Mouse (Mus musculus): Measurements from ENCODE around the gene 4931440F15Rik.
"Not testable (repeated sequence)": the region's sequence is repeated elsewhere in the genome, so short reads cannot be mapped to it uniquely, and the experiment has no call there.

4931440F15Rik gene

GRCm38 (mm10) chr11:29825271-29825718 is at the start of gene 4931440F15Rik:
Gene 4931440F15Rik, minus strand, starts transcription at chr11:29825668.
- DNase-seq (ENCODE audit: low spot score in 2 of 2): not testable (repeated sequence)

- not testable (repeated sequence) for DNase-seq (ENCODE audit: low spot score in 2 of 2)
These were observed 49.3 kb upstream of the 4931440F15Rik start for GRCm38 (mm10) chr11:29874781-29875180.

- DNase-seq (ENCODE audit: low spot score in 2 of 2): no peak
These were observed 44.7 kb upstream of the 4931440F15Rik start for GRCm38 (mm10) chr11:29870174-29870573.

- DNase-seq (ENCODE audit: low spot score in 2 of 2): no peak
These were observed 38.8 kb upstream of the 4931440F15Rik start for GRCm38 (mm10) chr11:29864269-29864668.

GRCm38 (mm10) chr11:29861750-29862397 is 36.4 kb upstream of the 4931440F15Rik start:
- peak in 1 of 2 experiments; percentile 36 for DNase-seq (ENCODE audit: low spot score in 2 of 2)

GRCm38 (mm10) chr11:29861040-29861439 is 35.6 kb upstream of the 4931440F15Rik start:
- DNase-seq (ENCODE audit: low spot score in 2 of 2): no peak

GRCm38 (mm10) chr11:29840606-29841227 is 15.2 kb upstream of the 4931440F15Rik start:
- no peak for DNase-seq (ENCODE audit: low spot score in 2 of 2)

GRCm38 (mm10) chr11:29839781-29840180 is 14.3 kb upstream of the 4931440F15Rik start:
- DNase-seq (ENCODE audit: low spot score in 2 of 2): no peak

GRCm38 (mm10) chr11:29837066-29837465 is 11.6 kb upstream of the 4931440F15Rik start:
- DNase-seq (ENCODE audit: low spot score in 2 of 2): no peak

- no peak for DNase-seq (ENCODE audit: low spot score in 2 of 2)
These were observed 2.3 kb upstream of the 4931440F15Rik start for GRCm38 (mm10) chr11:29827729-29828128.

GRCm38 (mm10) chr11:29826001-29826400 is 533 bp upstream of the 4931440F15Rik start:
- DNase-seq (ENCODE audit: low spot score in 2 of 2): no peak

GRCm38 (mm10) chr11:29824474-29825270 is 796 bp downstream of the 4931440F15Rik start:
- not testable (repeated sequence) for DNase-seq (ENCODE audit: low spot score in 2 of 2)

- no peak for DNase-seq (ENCODE audit: low spot score in 2 of 2)
These were observed 2.3 kb downstream of the 4931440F15Rik start for GRCm38 (mm10) chr11:29823141-29823540.

- DNase-seq (ENCODE audit: low spot score in 2 of 2): no peak
These were observed 9.8 kb downstream of the 4931440F15Rik start for GRCm38 (mm10) chr11:29815670-29816069.

- DNase-seq (ENCODE audit: low spot score in 2 of 2): no peak
These were observed 10.2 kb downstream of the 4931440F15Rik start for GRCm38 (mm10) chr11:29815261-29815660.

GRCm38 (mm10) chr11:29813267-29813666 is 12.2 kb downstream of the 4931440F15Rik start:
- no peak for DNase-seq (ENCODE audit: low spot score in 2 of 2)

GRCm38 (mm10) chr11:29812475-29812874 is 13.0 kb downstream of the 4931440F15Rik start:
- no peak for DNase-seq (ENCODE audit: low spot score in 2 of 2)

- no peak for DNase-seq (ENCODE audit: low spot score in 2 of 2)
These were observed 15.1 kb downstream of the 4931440F15Rik start for GRCm38 (mm10) chr11:29810324-29810723.

- no peak for DNase-seq (ENCODE audit: low spot score in 2 of 2)
These were observed 16.4 kb downstream of the 4931440F15Rik start for GRCm38 (mm10) chr11:29808981-29809589.

- no peak for DNase-seq (ENCODE audit: low spot score in 2 of 2)
These were observed 17.1 kb downstream of the 4931440F15Rik start for GRCm38 (mm10) chr11:29808173-29808980.

GRCm38 (mm10) chr11:29807325-29807724 is 18.1 kb downstream of the 4931440F15Rik start:
- DNase-seq (ENCODE audit: low spot score in 2 of 2): no peak

All from frontal cortex, postnatal 25 days (tissue).